Mouse (Mus musculus): ENCODE results near the gene Gtf2h5. TPM values are rescaled to one million over a fixed set of nuclear protein-coding genes. Genes with fewer than 3 reads are reported as not detected.

The Gtf2h5 gene
- polyA plus RNA-seq, 1 experiment from 2014 or later = 145 TPM

GRCm38 (mm10) chr17:6083323-6083890, 3.8 kb downstream of the Gtf2h5 start:
- peaks cover 25% of the 10 kb centered on the region for H3K36me3 ChIP-seq (ENCODE audit: control insufficient read depth, insufficient read depth)
- no peaks in the 10 kb centered on the region for H3K27me3 ChIP-seq (replicated peaks; ENCODE audit: control insufficient read depth, insufficient read depth, low read length)
- WGBS = 74% methylated on average over 5 of the region's 5 CpGs
- TF ChIP-seq CTCF (IDR thresholded peaks at IDR 0.05; ENCODE audit: low read depth) = no peak
- H3K4me1 ChIP-seq (replicated peaks; ENCODE audit: control insufficient read depth, insufficient read depth, low read length) = 0 out of 2 replicates have a peak, but pooled peaks cover 5% of the 10 kb centered on the region
- no peak overlapping the region for H3K9ac ChIP-seq (ENCODE audit: low read depth, low read length)
- no peak overlapping the region for H3K4me2 ChIP-seq (replicated peaks; ENCODE audit: low read depth)
- ATAC-seq = no peak
- no peak overlapping the region for H3K4me3 ChIP-seq (ENCODE audit: low read depth, low read length)
- H3K27ac ChIP-seq (ENCODE audit: low read depth, low read length) = 0 out of 2 replicates have a peak overlapping the region, but pooled peaks have one; percentile 35
- H3K9me3 ChIP-seq (ENCODE audit: control insufficient read depth) = no peaks in the 10 kb centered on the region

GRCm38 (mm10) chr17:6091604-6092003, 12.0 kb downstream of the Gtf2h5 start:
- no peak overlapping the region for H3K27ac ChIP-seq (ENCODE audit: low read depth, low read length)
- no peaks in the 10 kb centered on the region for H3K9me3 ChIP-seq (ENCODE audit: control insufficient read depth)
- H3K4me1 ChIP-seq (replicated peaks; ENCODE audit: control insufficient read depth, insufficient read depth, low read length) = no peaks in the 10 kb centered on the region
- no peak overlapping the region for H3K4me3 ChIP-seq (ENCODE audit: low read depth, low read length)
- H3K36me3 ChIP-seq (ENCODE audit: control insufficient read depth, insufficient read depth) = peaks cover 16% of the 10 kb centered on the region; the same call in 1 of the 2 replicates
- no peaks in the 10 kb centered on the region for H3K27me3 ChIP-seq (replicated peaks; ENCODE audit: control insufficient read depth, insufficient read depth, low read length)
- WGBS = 51% methylated on average over 6 of the region's 6 CpGs
- TF ChIP-seq CTCF (IDR thresholded peaks at IDR 0.05; ENCODE audit: low read depth) = no peak
- no peak overlapping the region for H3K4me2 ChIP-seq (replicated peaks; ENCODE audit: low read depth)
- no peak overlapping the region for H3K9ac ChIP-seq (ENCODE audit: low read depth, low read length)
- peak; percentile 83 for ATAC-seq

GRCm38 (mm10) chr17:6095579-6095978, 16.0 kb downstream of the Gtf2h5 start:
- H3K36me3 ChIP-seq (ENCODE audit: control insufficient read depth, insufficient read depth) = no peaks in the 10 kb centered on the region; the same call in 1 of the 2 replicates
- no peak for ATAC-seq
- H3K9ac ChIP-seq (ENCODE audit: low read depth, low read length) = no peak overlapping the region
- H3K27ac ChIP-seq (ENCODE audit: low read depth, low read length) = no peak overlapping the region
- H3K27me3 ChIP-seq (replicated peaks; ENCODE audit: control insufficient read depth, insufficient read depth, low read length) = no peaks in the 10 kb centered on the region
- H3K4me2 ChIP-seq (replicated peaks; ENCODE audit: low read depth) = no peak overlapping the region
- TF ChIP-seq CTCF (IDR thresholded peaks at IDR 0.05; ENCODE audit: low read depth) = peak; percentile 37; the same call in 1 of the 2 replicates
- no peak overlapping the region for H3K4me3 ChIP-seq (ENCODE audit: low read depth, low read length)
- no peaks in the 10 kb centered on the region for H3K9me3 ChIP-seq (ENCODE audit: control insufficient read depth)
- H3K4me1 ChIP-seq (replicated peaks; ENCODE audit: control insufficient read depth, insufficient read depth, low read length) = no peaks in the 10 kb centered on the region

- Histone ChIP-seq H3K4me2 (replicated peaks; ENCODE audit: low read depth) (no peak overlapping the region), H3K9me3 (ENCODE audit: control insufficient read depth) (no peaks in the 10 kb centered on the region), H3K27me3 (replicated peaks; ENCODE audit: control insufficient read depth, insufficient read depth, low read length) (no peaks in the 10 kb centered on the region), H3K36me3 (ENCODE audit: control insufficient read depth, insufficient read depth) (no peaks in the 10 kb centered on the region), H3K4me1 (replicated peaks; ENCODE audit: control insufficient read depth, insufficient read depth, low read length) (no peaks in the 10 kb centered on the region), H3K27ac (ENCODE audit: low read depth, low read length) (no peak overlapping the region), H3K9ac (ENCODE audit: low read depth, low read length) (no peak overlapping the region), H3K4me3 (ENCODE audit: low read depth, low read length) (no peak overlapping the region)
- ATAC-seq = 0 out of 2 replicates have a peak, but pooled peaks have one; percentile 47
- WGBS = 21% methylated on average over 4 of the region's 4 CpGs
- peak; percentile 93 for TF ChIP-seq CTCF (IDR thresholded peaks at IDR 0.05; ENCODE audit: low read depth)
Observed at GRCm38 (mm10) chr17:6097884-6098283, 18.3 kb downstream of the Gtf2h5 start.

- H3K27ac ChIP-seq (ENCODE audit: low read depth, low read length) = no peak overlapping the region
- 93% methylated on average over 3 of the region's 3 CpGs for WGBS
- H3K9ac ChIP-seq (ENCODE audit: low read depth, low read length) = no peak overlapping the region
- H3K9me3 ChIP-seq (ENCODE audit: control insufficient read depth) = no peaks in the 10 kb centered on the region
- H3K4me1 ChIP-seq (replicated peaks; ENCODE audit: control insufficient read depth, insufficient read depth, low read length) = no peaks in the 10 kb centered on the region
- no peaks in the 10 kb centered on the region for H3K36me3 ChIP-seq (ENCODE audit: control insufficient read depth, insufficient read depth)
- no peak overlapping the region for H3K4me2 ChIP-seq (replicated peaks; ENCODE audit: low read depth)
- ATAC-seq = no peak
- no peak overlapping the region for H3K4me3 ChIP-seq (ENCODE audit: low read depth, low read length)
- no peaks in the 10 kb centered on the region for H3K27me3 ChIP-seq (replicated peaks; ENCODE audit: control insufficient read depth, insufficient read depth, low read length)
- no peak for TF ChIP-seq CTCF (IDR thresholded peaks at IDR 0.05; ENCODE audit: low read depth)
Observed at GRCm38 (mm10) chr17:6102287-6102686, 22.7 kb downstream of the Gtf2h5 start.

GRCm38 (mm10) chr17:6103566-6103965, 24.0 kb downstream of the Gtf2h5 start:
- Histone ChIP-seq H3K9ac (ENCODE audit: low read depth, low read length) (no peak overlapping the region), H3K9me3 (ENCODE audit: control insufficient read depth) (no peaks in the 10 kb centered on the region), H3K4me1 (replicated peaks; ENCODE audit: control insufficient read depth, insufficient read depth, low read length) (peaks cover 5% of the 10 kb centered on the region; the same call in 1 of the 2 replicates), H3K36me3 (ENCODE audit: control insufficient read depth, insufficient read depth) (no peaks in the 10 kb centered on the region), H3K4me2 (replicated peaks; ENCODE audit: low read depth) (no peak overlapping the region), H3K4me3 (ENCODE audit: low read depth, low read length) (no peak overlapping the region), H3K27ac (ENCODE audit: low read depth, low read length) (no peak overlapping the region), H3K27me3 (replicated peaks; ENCODE audit: control insufficient read depth, insufficient read depth, low read length) (no peaks in the 10 kb centered on the region)
- WGBS = 87% methylated on average over 6 of the region's 6 CpGs
- no peak for ATAC-seq
- TF ChIP-seq CTCF (IDR thresholded peaks at IDR 0.05; ENCODE audit: low read depth) = no peak
